Mouse (Mus musculus) hindbrain, postnatal 0 days (tissue): ENCODE measurements around the gene Letmd1. TPM values are rescaled to one million over a fixed set of nuclear protein-coding genes. Genes with fewer than 3 reads are reported as not detected.
"Not testable (repeated sequence)": the region's sequence is repeated elsewhere in the genome, so short reads cannot be mapped to it uniquely, and the experiment has no call there.

Source experiments
- ATAC-seq: fragments of 200-750 bp; cut with Nextera tagmentation; 2 replicates; pipeline ENCODE4 v1.8.0; 2017; ENCODE audit warnings: mild to moderate bottlenecking, moderate TSS enrichment, moderate library complexity
- DNase-seq: peaks from one replicate; pipeline ENCODE4 v3.0.0-alpha.2; 2015; ENCODE audit warnings: low spot score
- H3K27ac ChIP-seq: fragments of 300-500 bp; sonication (generic); 2 replicates; pipeline ENCODE4 v1.5.1; 2014; ENCODE audit warnings: mild to moderate bottlenecking
- H3K27me3 ChIP-seq: fragments of 300-500 bp; sonication (generic); 2 replicates; pipeline ENCODE4 v1.6.1; 2014; ENCODE audit warnings: low read length, mixed read lengths; ENCODE audit not compliant: insufficient read depth
- H3K36me3 ChIP-seq: fragments of 300-500 bp; sonication (generic); 2 replicates; pipeline ENCODE4 v1.6.1; 2014; ENCODE audit warnings: low read length, mixed read lengths; ENCODE audit not compliant: insufficient read depth
- H3K4me1 ChIP-seq: fragments of 300-500 bp; sonication (generic); 2 replicates; pipeline ENCODE4 v1.6.1; 2014; ENCODE audit warnings: antibody characterized with exemption, low read length, mixed read lengths; ENCODE audit not compliant: insufficient read depth
- H3K4me2 ChIP-seq: fragments of 300-500 bp; sonication (generic); 2 replicates; pipeline ENCODE4 v1.6.1; 2014; ENCODE audit warnings: low read depth, mild to moderate bottlenecking, low read length, moderate library complexity, mixed read lengths
- H3K4me3 ChIP-seq: fragments of 300-500 bp; sonication (generic); 2 replicates; pipeline ENCODE4 v1.5.1; 2014; ENCODE audit warnings: low read length
- H3K9ac ChIP-seq: fragments of 300-500 bp; sonication (generic); replicated peaks from 2 replicates; pipeline ENCODE4 v1.6.1; 2014; ENCODE audit warnings: mild to moderate bottlenecking, low read length, moderate library complexity, mixed read lengths
- H3K9me3 ChIP-seq: fragments of 300-500 bp; sonication (generic); 2 replicates; pipeline ENCODE4 v1.6.1; 2016; ENCODE audit warnings: low read length, mixed read lengths
- CTCF ChIP-seq: IDR thresholded peaks from 2 replicates; pipeline ENCODE4 v1.5.1; 2016; ENCODE audit warnings: antibody characterized with exemption, control low read depth, low read depth
- WGBS: fragments of 180-500 bp; shearing (Covaris S2); extraction: QIAGEN DNeasy Blood & Tissue Kit; methylation state at CpG from one replicate; pipeline ENCODE4 v1.1.7; 2014; 5-methylcytosine and 5-hydroxymethylcytosine counted together
- polyA plus RNA-seq: library from polyadenylated mRNA; unstranded; fragments of >200 nt; fragmentation: Nextera tagmentation; extraction: Ambion mirVana; gene quantifications from 2 replicates; pipeline ENCODE4 v1.2.1, GENCODE M21; 2015
- total RNA-seq: library from RNA; depleted of rRNA; stranded (reverse); fragments of >200 nt; gene quantifications from 2 replicates; pipeline ENCODE4 v1.2.3, GENCODE M21; 2014

Gene Letmd1
- total and polyA plus RNA-seq, 2 experiments from 2014 or later = 44.7 to 79.5 TPM

GRCm38 (mm10) chr15:100494647-100495046 lies 25.8 kb downstream of the Letmd1 start:
- peak overlapping the region; percentile 88 for H3K4me3 ChIP-seq
- H3K27ac ChIP-seq = peak overlapping the region; percentile 96
- under 1% methylated on average over 28 of the region's 29 CpGs for WGBS
- peak; percentile 88 for ATAC-seq
- peak overlapping the region; percentile 72 for H3K4me2 ChIP-seq
- H3K36me3 ChIP-seq = no peaks in the 10 kb centered on the region
- H3K9ac ChIP-seq = peak overlapping the region; percentile 94
- TF ChIP-seq CTCF = no peak
- no peaks in the 10 kb centered on the region for H3K27me3 ChIP-seq
- H3K4me1 ChIP-seq = peaks cover 7% of the 10 kb centered on the region; the same call in 1 of the 2 replicates
- DNase-seq = peak; percentile 73
- H3K9me3 ChIP-seq = no peaks in the 10 kb centered on the region

GRCm38 (mm10) chr15:100495102-100495501 lies 26.3 kb downstream of the Letmd1 start, which contains the start of gene Csrnp2:
TSS of gene Csrnp2 (minus strand) at chr15:100495488.
- peak within 1 kb of the TSS; percentile 72 for H3K4me2 ChIP-seq
- no peaks in the 10 kb centered on the region for H3K36me3 ChIP-seq
- 0% methylated on average over 40 of the region's 40 CpGs for WGBS
- ATAC-seq (peak; percentile 97), DNase-seq (peak; percentile 98)
- H3K4me3 ChIP-seq = peak within 1 kb of the TSS; percentile 88
- no peaks in the 10 kb centered on the region for H3K9me3 ChIP-seq
- no peaks in the 10 kb centered on the region for H3K27me3 ChIP-seq
- TF ChIP-seq CTCF = peak; percentile 36
- H3K4me1 ChIP-seq = peaks cover 7% of the 10 kb centered on the region; the same call in 1 of the 2 replicates
- H3K27ac ChIP-seq = peak within 1 kb of the TSS; percentile 96
- H3K9ac ChIP-seq = peak within 1 kb of the TSS; percentile 94

- peaks cover 14% of the 10 kb centered on the region for H3K36me3 ChIP-seq
- WGBS = 89% methylated on average over 8 of the region's 8 CpGs
- H3K27ac ChIP-seq, DNase-seq, H3K4me2 ChIP-seq, H3K27me3 ChIP-seq, ATAC-seq, H3K9ac ChIP-seq, H3K4me3 ChIP-seq, H3K4me1 ChIP-seq, H3K9me3 ChIP-seq: not testable (repeated sequence)
Observed at GRCm38 (mm10) chr15:100499506-100499905, 30.7 kb downstream of the Letmd1 start.

GRCm38 (mm10) chr15:100508454-100509167 lies 39.8 kb downstream of the Letmd1 start:
- Histone ChIP-seq H3K4me1 (no peaks in the 10 kb centered on the region), H3K36me3 (peaks cover 53% of the 10 kb centered on the region), H3K27me3 (no peaks in the 10 kb centered on the region), H3K9ac (no peak overlapping the region), H3K27ac (no peak overlapping the region), H3K4me2 (no peak overlapping the region), H3K4me3 (no peak overlapping the region), H3K9me3 (no peaks in the 10 kb centered on the region)
- no peak for TF ChIP-seq CTCF
- DNase-seq (no peak), ATAC-seq (no peak)
- WGBS = 80% methylated on average over 13 of the region's 13 CpGs

GRCm38 (mm10) chr15:100510072-100510471 lies 41.2 kb downstream of the Letmd1 start:
- ATAC-seq (no peak), DNase-seq (no peak)
- WGBS = 95% methylated on average over 11 of the region's 11 CpGs
- H3K4me3 ChIP-seq = no peak overlapping the region
- H3K36me3 ChIP-seq = peaks cover 51% of the 10 kb centered on the region
- H3K4me2 ChIP-seq = no peak overlapping the region
- H3K27ac ChIP-seq = no peak overlapping the region
- no peaks in the 10 kb centered on the region for H3K4me1 ChIP-seq
- TF ChIP-seq CTCF = no peak
- no peaks in the 10 kb centered on the region for H3K27me3 ChIP-seq
- no peaks in the 10 kb centered on the region for H3K9me3 ChIP-seq
- H3K9ac ChIP-seq = no peak overlapping the region

- Histone ChIP-seq H3K27me3 (no peaks in the 10 kb centered on the region), H3K36me3 (peaks cover 53% of the 10 kb centered on the region), H3K9me3 (no peaks in the 10 kb centered on the region), H3K4me1 (no peaks in the 10 kb centered on the region), H3K9ac (no peak overlapping the region), H3K4me2 (no peak overlapping the region), H3K4me3 (no peak overlapping the region), H3K27ac (no peak overlapping the region)
- TF ChIP-seq CTCF = no peak
- DNase-seq = no peak
- no peak for ATAC-seq
- 96% methylated on average over 4 of the region's 4 CpGs for WGBS
Observed at GRCm38 (mm10) chr15:100513387-100513786, 44.6 kb downstream of the Letmd1 start.

GRCm38 (mm10) chr15:100515121-100515520 lies 46.3 kb downstream of the Letmd1 start:
- TF ChIP-seq CTCF = no peak
- H3K9me3 ChIP-seq = no peaks in the 10 kb centered on the region
- no peak overlapping the region for H3K4me2 ChIP-seq
- H3K27me3 ChIP-seq = no peaks in the 10 kb centered on the region
- H3K36me3 ChIP-seq = peaks cover 56% of the 10 kb centered on the region
- H3K27ac ChIP-seq = no peak overlapping the region
- no peaks in the 10 kb centered on the region for H3K4me1 ChIP-seq
- H3K4me3 ChIP-seq = no peak overlapping the region
- 96% methylated on average over 2 of the region's 2 CpGs for WGBS
- no peak overlapping the region for H3K9ac ChIP-seq
- DNase-seq = no peak
- no peak for ATAC-seq
